Mouse (Mus musculus) CD4-positive, CD25-positive, alpha-beta regulatory T cell, adult 2 months (primary cell): ENCODE data around the gene Rnase12.
"Not testable (repeated sequence)": the region's sequence is repeated elsewhere in the genome, so short reads cannot be mapped to it uniquely, and the experiment has no call there.

Experiments
- DNase-seq: peaks from one replicate; pipeline ENCODE4 v3.0.0-alpha.2; 2012; ENCODE audit warnings: low read depth, low spot score

The Rnase12 gene

DNA sequence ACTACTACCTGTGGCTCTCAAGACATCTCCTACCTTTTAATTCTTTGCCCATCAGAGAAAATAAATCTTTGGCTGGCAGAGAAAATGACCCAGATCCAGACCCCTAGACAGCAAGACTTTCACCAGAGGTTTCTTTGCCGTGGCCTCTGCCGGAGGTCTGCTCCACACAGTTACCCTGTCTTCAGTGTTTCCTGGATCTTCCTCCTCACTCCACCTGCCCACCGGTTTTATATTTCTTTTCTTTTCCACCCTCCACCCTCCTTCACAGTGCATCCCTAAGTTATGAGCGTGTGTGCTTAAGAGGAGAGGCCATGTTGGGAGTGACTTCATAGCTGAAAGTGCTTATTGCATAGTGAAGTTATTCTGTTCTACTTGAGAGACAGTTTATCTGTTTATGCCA, 34.0 kb downstream of the Rnase12 start:
- no peak for DNase-seq

DNA sequence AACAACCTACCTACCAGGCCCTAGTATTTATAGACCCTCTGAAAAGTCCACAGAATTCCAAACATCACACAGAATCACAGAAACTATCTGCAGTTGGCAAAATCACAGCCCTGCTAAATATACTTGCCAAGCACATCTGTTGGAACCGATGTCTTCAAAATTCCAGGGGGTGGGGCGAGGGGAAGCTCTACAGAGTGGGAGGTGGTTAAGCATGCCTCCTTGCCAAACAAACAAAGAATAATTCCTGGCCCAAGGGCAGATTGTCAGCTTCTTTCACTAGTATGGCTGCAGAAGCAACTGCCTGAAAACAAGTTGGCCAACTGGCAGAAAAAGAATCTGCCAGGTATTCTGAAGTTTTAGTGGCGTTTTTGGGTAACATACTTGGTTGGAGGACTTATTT, 40.2 kb downstream of the Rnase12 start:
- no peak for DNase-seq

DNA sequence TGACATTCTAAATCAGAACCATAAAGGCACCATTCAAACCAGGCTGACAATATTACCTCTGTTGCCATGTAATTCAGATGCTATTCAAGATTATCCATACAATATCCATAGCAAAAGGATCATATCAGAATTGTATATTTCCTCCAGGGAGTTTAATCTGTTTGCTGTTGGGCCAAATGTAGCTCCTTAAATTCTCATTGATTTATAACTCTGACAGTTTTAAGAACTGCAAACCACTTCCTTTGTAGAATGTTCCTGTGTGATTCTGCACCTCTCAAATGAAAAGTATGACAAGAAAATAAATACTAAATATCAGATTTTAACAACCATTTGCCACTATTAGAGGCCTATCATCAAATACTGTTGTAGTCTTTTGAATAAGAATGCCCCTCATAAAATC, 41.7 kb downstream of the Rnase12 start:
- DNase-seq = no peak

DNA sequence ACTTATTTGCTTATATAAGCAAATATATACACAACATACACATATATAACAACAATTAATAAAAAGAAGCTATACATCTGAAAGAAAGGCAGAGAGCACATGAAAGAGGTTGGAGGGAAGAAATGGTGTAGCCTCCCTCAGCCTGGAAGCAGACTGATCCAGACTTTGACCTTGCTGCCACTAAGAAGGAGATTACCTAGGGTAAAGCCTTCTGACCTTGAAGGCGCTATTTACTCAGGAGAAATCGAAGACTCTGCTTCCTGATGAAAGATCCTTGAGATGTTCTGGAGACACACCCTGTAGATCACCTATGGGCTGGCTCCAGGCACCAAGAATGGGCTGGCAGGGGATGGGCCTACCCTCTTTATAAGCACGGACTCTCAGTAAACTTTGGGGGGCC, 42.7 kb downstream of the Rnase12 start:
- not testable (repeated sequence) for DNase-seq

DNA sequence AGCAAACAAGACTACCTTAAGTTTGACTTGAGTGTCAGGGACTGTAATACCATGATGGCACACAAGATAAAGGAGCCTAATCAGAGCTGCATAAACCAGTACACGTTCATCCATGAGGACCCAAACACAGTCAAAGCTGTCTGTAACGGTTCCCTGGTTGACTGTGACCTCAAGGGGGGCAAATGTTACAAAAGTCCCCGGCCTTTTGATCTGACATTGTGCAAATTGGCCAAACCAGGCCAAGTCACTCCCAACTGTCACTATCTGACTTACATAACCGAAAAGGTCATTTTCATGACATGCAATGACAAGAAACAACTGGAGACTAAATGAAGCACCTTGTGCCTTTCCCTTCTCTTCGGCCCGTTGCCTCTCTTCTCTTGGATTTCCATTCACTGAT, 47.9 kb downstream of the Rnase12 start:
- DNase-seq = no peak

DNA sequence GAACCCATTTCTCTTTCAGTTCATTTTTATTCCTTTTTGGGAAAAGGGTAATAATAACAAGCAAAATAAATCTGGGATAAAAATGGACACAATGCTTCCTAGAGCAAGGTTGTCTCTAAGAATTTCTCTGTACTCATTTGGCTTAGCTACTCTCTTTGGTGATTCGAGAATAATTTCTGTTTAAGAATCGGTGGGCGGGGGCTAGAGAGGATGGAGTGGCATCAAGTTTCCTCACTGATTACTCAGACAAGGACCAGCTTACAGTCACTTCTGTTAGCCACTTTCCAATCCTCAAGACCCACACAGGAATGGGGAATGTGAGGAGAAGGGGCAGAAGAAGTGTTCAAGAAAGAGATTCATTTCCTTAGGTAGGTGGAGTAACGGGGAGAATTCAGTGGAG, 48.7 kb downstream of the Rnase12 start:
- no peak for DNase-seq

DNA sequence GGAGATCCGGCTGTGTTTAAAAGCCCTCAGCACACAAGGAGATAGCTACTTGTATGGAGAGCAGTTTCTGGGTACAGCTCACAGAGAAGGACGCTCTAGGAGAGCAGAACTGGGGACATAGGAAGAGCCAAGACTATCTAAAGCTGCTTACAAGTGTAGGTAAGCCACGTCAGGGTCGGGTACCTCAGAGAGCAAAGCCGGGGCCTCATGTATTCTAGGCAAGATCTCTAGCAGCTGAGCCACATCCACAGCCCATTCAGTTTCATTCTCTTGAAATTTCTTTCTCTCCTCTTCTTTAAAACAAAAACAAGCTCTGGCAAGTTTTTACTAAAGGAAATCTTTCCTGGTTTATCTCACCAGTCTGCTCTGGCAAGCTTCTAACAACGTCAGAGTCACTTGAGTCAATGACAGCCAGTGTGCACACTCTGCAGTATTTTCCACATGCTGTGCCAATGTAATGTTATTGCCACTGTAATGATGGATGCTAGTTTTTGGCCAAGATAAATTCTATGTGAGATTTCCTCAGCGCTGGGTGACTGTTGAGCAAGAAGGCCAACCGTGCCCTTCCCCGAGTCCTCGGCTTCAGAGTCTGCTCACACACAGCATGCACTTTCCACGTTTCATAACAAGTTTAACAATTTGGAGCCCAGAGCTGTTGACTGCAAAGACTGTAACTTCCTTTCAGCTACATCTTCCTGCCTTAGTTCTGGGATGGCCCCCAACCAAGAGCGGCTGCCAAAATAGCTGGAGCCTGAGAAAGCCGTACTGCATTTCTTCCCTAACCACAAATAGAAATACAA, 49.3 kb downstream of the Rnase12 start:
- no peak for DNase-seq

DNA sequence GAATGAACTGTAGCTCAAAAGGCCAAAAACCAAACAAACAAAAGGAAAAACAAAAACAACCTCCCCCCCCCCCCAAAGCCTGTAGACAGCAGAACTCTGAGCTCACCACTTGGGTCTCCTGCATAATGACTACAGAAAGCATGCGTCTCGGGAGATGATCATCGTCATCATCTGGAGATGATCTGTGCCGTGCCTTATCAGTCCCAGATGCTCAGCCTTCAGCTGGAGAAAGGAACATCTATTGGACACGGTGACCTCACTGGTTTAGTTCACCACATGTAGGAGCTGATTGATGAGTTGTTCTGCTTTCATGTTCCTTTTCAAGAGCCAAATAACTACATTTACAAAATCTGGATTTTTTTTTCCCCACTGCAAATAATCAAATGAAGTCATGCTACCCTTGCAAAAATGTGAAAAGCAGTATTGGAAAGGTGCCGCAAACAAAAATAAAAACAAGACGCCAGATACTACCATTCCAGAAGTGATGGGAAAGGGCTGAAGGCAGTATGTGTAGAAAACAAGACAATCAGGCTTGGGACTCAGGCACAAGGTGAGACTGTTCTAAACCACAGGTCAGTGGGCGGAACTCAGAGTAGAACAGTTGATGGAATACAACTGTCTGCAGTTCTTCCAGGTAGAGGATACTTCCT, 50.2 kb downstream of the Rnase12 start, which contains the start of gene Rnase10:
TSS of gene Rnase10 (plus strand) at position 600 of the 650 bp plus-strand sequence.
- no peak for DNase-seq
